ENCODE assay signal across 8 mouse cellular contexts in genomic region chr1:156042481-156042880, GRCm38 (mm10). TPM values are rescaled to one million over a fixed set of nuclear protein-coding genes. Genes with fewer than 3 reads are reported as not detected.
DNase-seq lines count a peak whose midpoint lies in the region; ATAC-seq and TF ChIP-seq lines count a peak whose summit lies in the region.

No protein-coding gene starts in this region.

- no peak for TF ChIP-seq POLR2A in heart, adult 2 months (IDR thresholded peaks at IDR 0.05; ENCODE audit: insufficient read depth, low read depth, low read length)
- no peak for TF ChIP-seq POLR2A in ES-Bruce4 (IDR thresholded peaks at IDR 0.05; ENCODE audit: insufficient read depth, low read length)

- no peaks in the 10 kb centered on the region for H3K9me3 ChIP-seq in heart, embryonic 15.5 days (replicated peaks)
- H3K9me3 ChIP-seq in ES-Bruce4 (replicated peaks; ENCODE audit: control insufficient read depth, insufficient read depth, low read length, poor library complexity, severe bottlenecking), result no peaks in the 10 kb centered on the region
- no peaks in the 10 kb centered on the region for H3K9me3 ChIP-seq in forebrain, embryonic 14.5 days (replicated peaks; ENCODE audit: control insufficient read depth, low read length)
- H3K9me3 ChIP-seq in liver, embryonic 14.5 days (ENCODE audit: control insufficient read depth, low read length), result no peaks in the 10 kb centered on the region

- peaks cover 11% of the 10 kb centered on the region; the same call in 1 of the 2 replicates for H3K36me3 ChIP-seq in heart, embryonic 15.5 days
- H3K36me3 ChIP-seq in heart, adult 2 months (ENCODE audit: control insufficient read depth, insufficient read depth, low read length), result peaks cover 41% of the 10 kb centered on the region
- peaks cover 40% of the 10 kb centered on the region for H3K36me3 ChIP-seq in ES-Bruce4 (ENCODE audit: control insufficient read depth, insufficient read depth, low read length, poor library complexity, severe bottlenecking)
- peaks cover 18% of the 10 kb centered on the region for H3K36me3 ChIP-seq in forebrain, embryonic 14.5 days (ENCODE audit: control insufficient read depth, insufficient read depth, low read length)
- H3K36me3 ChIP-seq in liver, embryonic 14.5 days (replicated peaks; ENCODE audit: control insufficient read depth, insufficient read depth, low read depth), result peaks cover 34% of the 10 kb centered on the region

- peaks cover 6% of the 10 kb centered on the region for H3K79me2 ChIP-seq in heart, adult 2 months (replicated peaks; ENCODE audit: control insufficient read depth, insufficient read depth, low read length)

- H3K27me3 ChIP-seq in heart, embryonic 15.5 days, result no peaks in the 10 kb centered on the region
- no peaks in the 10 kb centered on the region for H3K27me3 ChIP-seq in heart, adult 2 months (ENCODE audit: control insufficient read depth, insufficient read depth, low read length)
- H3K27me3 ChIP-seq in ES-Bruce4 (ENCODE audit: control insufficient read depth, insufficient read depth, low read length, poor library complexity, severe bottlenecking), result no peaks in the 10 kb centered on the region
- no peaks in the 10 kb centered on the region for H3K27me3 ChIP-seq in forebrain, embryonic 14.5 days (replicated peaks; ENCODE audit: control insufficient read depth, insufficient read depth, low read length)
- no peaks in the 10 kb centered on the region for H3K27me3 ChIP-seq in liver, embryonic 14.5 days (ENCODE audit: control insufficient read depth, insufficient read depth, low read length)

- H3K4me3 ChIP-seq in heart, embryonic 15.5 days, result peak overlapping the region; percentile 68
- no peak overlapping the region for H3K4me3 ChIP-seq in heart, adult 2 months
- H3K4me3 ChIP-seq in ES-Bruce4 (ENCODE audit: low read depth, low read length), result no peak overlapping the region
- H3K4me3 ChIP-seq in forebrain, embryonic 14.5 days (ENCODE audit: low read depth, low read length), result no peak overlapping the region
- peak overlapping the region; percentile 54 to 70; a peak in 3 of 4 replicates for H3K4me3 ChIP-seq in liver, embryonic 14.5 days (ENCODE audit: insufficient read depth in 1 of 2, low read depth in 2 of 2, low read length in 2 of 2)

- DNase-seq in heart, adult 2 months, result no peak
- no peak for DNase-seq in forebrain, embryonic 14.5 days (ENCODE audit: low spot score)
- no peak for DNase-seq in liver, embryonic 14.5 days (ENCODE audit: low read depth in 3 of 3, low spot score in 3 of 3)
- no peak for DNase-seq in adrenal gland, adult (ENCODE audit: inconsistent age in 2 of 2, low spot score in 1 of 2)
- no peak for DNase-seq in gastrocnemius, adult 8-10 months (ENCODE audit: low spot score in 2 of 2)

- no peak for TF ChIP-seq EP300 in heart, adult 2 months (IDR thresholded peaks at IDR 0.05; ENCODE audit: insufficient read depth, low read depth, low read length)
- no peak for TF ChIP-seq EP300 in ES-Bruce4 (IDR thresholded peaks at IDR 0.05; ENCODE audit: insufficient read depth, low read depth, low read length)
- TF ChIP-seq EP300 in liver, embryonic 14.5 days (IDR thresholded peaks at IDR 0.05; ENCODE audit: low read depth), result no peak

- no peak for ATAC-seq in heart, embryonic 15.5 days (replicated peaks; ENCODE audit: insufficient number of reproducible peaks, insufficient read depth, low FRiP score, low read depth)
- ATAC-seq in forebrain, embryonic 14.5 days, result no peak
- no peak for ATAC-seq in liver, embryonic 14.5 days (ENCODE audit: insufficient read depth)
- no peak for ATAC-seq in inflammation-experienced regulatory T-cells, adult 6 months

- H3K4me1 ChIP-seq in heart, embryonic 15.5 days (replicated peaks), result peaks cover 35% of the 10 kb centered on the region
- H3K4me1 ChIP-seq in heart, adult 2 months (ENCODE audit: control insufficient read depth, insufficient read depth, low read length), result peaks cover 12% of the 10 kb centered on the region
- no peaks in the 10 kb centered on the region for H3K4me1 ChIP-seq in ES-Bruce4 (ENCODE audit: control insufficient read depth, insufficient read depth, low read length)
- H3K4me1 ChIP-seq in forebrain, embryonic 14.5 days (ENCODE audit: control insufficient read depth, insufficient read depth, low read length), result peaks cover 15% of the 10 kb centered on the region
- peaks cover 16 to 28% of the 10 kb centered on the region in 2 experiments for H3K4me1 ChIP-seq in liver, embryonic 14.5 days (replicated peaks; ENCODE audit: control insufficient read depth in 2 of 2, insufficient read depth in 2 of 2, low read length in 1 of 2)

- peak overlapping the region; percentile 68 for H3K4me2 ChIP-seq in heart, embryonic 15.5 days
- H3K4me2 ChIP-seq in forebrain, embryonic 14.5 days (ENCODE audit: low read length), result peak overlapping the region; percentile 58
- H3K4me2 ChIP-seq in liver, embryonic 14.5 days (ENCODE audit: low read depth), result peak overlapping the region; percentile 83

- TF ChIP-seq CTCF in heart, adult 2 months (IDR thresholded peaks at IDR 0.05), result no peak
- TF ChIP-seq CTCF in ES-Bruce4 (IDR thresholded peaks at IDR 0.05; ENCODE audit: low read depth, low read length), result no peak
- TF ChIP-seq CTCF in liver, embryonic 14.5 days (IDR thresholded peaks at IDR 0.05; ENCODE audit: low read depth), result no peak

- WGBS in heart, embryonic 15.5 days, result 73% methylated on average over 5 of the region's 5 CpGs
- WGBS in heart, adult 2 months, result 67% methylated on average over 5 of the region's 5 CpGs
- WGBS in forebrain, embryonic 14.5 days, result 83% methylated on average over 5 of the region's 5 CpGs
- 46% methylated on average over 5 of the region's 5 CpGs for WGBS in liver, embryonic 14.5 days (ENCODE audit: insufficient replicate concordance)

- no peak overlapping the region for H3K27ac ChIP-seq in heart, embryonic 15.5 days
- H3K27ac ChIP-seq in heart, adult 2 months, result no peak overlapping the region
- H3K27ac ChIP-seq in ES-Bruce4 (ENCODE audit: insufficient read depth, low read length), result no peak overlapping the region
- no peak overlapping the region for H3K27ac ChIP-seq in forebrain, embryonic 14.5 days (ENCODE audit: low read depth, low read length)
- H3K27ac ChIP-seq in liver, embryonic 14.5 days, result peak overlapping the region; percentile 49

- peak overlapping the region; percentile 20 for H3K9ac ChIP-seq in heart, embryonic 15.5 days
- H3K9ac ChIP-seq in heart, adult 2 months (ENCODE audit: low read depth, low read length), result no peak overlapping the region
- peak overlapping the region; percentile 34 for H3K9ac ChIP-seq in ES-Bruce4 (ENCODE audit: low read depth, poor library complexity, severe bottlenecking)
- no peak overlapping the region; the same call in 1 of the 2 replicates for H3K9ac ChIP-seq in forebrain, embryonic 14.5 days (ENCODE audit: low read length)
- peak overlapping the region; percentile 66 for H3K9ac ChIP-seq in liver, embryonic 14.5 days (replicated peaks)

- intact Hi-C loops in heart, adult 2 months (cut with DNase I), result loop anchor here (5.0 kb wide), 1 partner anchor 675 kb away; the partner anchor contains the start of gene Fam20b

RNA-seq across cellular contexts. Expression of gene Tor1aip1, which starts 6.2 kb away (rescaled TPM):
- polyA plus RNA-seq in heart, embryonic 15.5 days (2015; fragmentation: Nextera tagmentation; extraction: Ambion mirVana), result 35.7 and 37.9 TPM in 2 replicates
- total RNA-seq in heart, adult 2 months (2021), result 10 to 100 TPM; 79.9 to 91.2 TPM
- polyA plus RNA-seq in heart, adult 2 months (2012; rRNA removed), result 33.0 and 51.1 TPM in 2 replicates
- polyA plus RNA-seq in ES-Bruce4 (2011; ENCODE audit: insufficient read depth, insufficient read length, low read depth, missing spikeins), result 18.8 and 29.9 TPM in 2 replicates
- 24.3 and 29.7 TPM in 2 replicates for polyA plus RNA-seq in forebrain, embryonic 14.5 days (2014; fragmentation: Nextera tagmentation; extraction: Ambion mirVana)
- polyA plus RNA-seq in liver, embryonic 14.5 days (2012; rRNA removed), result 6.4 and 6.6 TPM in 2 replicates
- 20.9 and 21.6 TPM in 2 replicates for polyA plus RNA-seq in liver, embryonic 14.5 days (2014; fragmentation: Nextera tagmentation; extraction: Ambion mirVana)
- polyA plus RNA-seq in inflammation-experienced regulatory T-cells, adult 6 months (2017; shearing (Covaris generic)), result 100 to 1,000 TPM in 1 of 3 experiments, 10 to 100 TPM in 2; 91.3 to 114 (median 98.0) TPM
- 100 to 1,000 TPM; 120 to 141 (median 125) TPM for total RNA-seq in gastrocnemius, adult 8-10 months (2022)

RNA-seq across cellular contexts. Expression of gene Tor1aip2, which starts 7.3 kb away (rescaled TPM):
- polyA plus RNA-seq in heart, embryonic 15.5 days (2015; fragmentation: Nextera tagmentation; extraction: Ambion mirVana), result 69.2 and 77.6 TPM in 2 replicates
- total RNA-seq in heart, adult 2 months (2021), result 10 to 100 TPM; 40.3 to 42.9 TPM
- 51.0 and 76.1 TPM in 2 replicates for polyA plus RNA-seq in heart, adult 2 months (2012; rRNA removed)
- polyA plus RNA-seq in ES-Bruce4 (2011; ENCODE audit: insufficient read depth, insufficient read length, low read depth, missing spikeins), result 178 and 198 TPM in 2 replicates
- polyA plus RNA-seq in forebrain, embryonic 14.5 days (2014; fragmentation: Nextera tagmentation; extraction: Ambion mirVana), result 87.9 and 92.0 TPM in 2 replicates
- polyA plus RNA-seq in liver, embryonic 14.5 days (2012; rRNA removed), result 30.2 and 34.6 TPM in 2 replicates
- 40.2 and 42.0 TPM in 2 replicates for polyA plus RNA-seq in liver, embryonic 14.5 days (2014; fragmentation: Nextera tagmentation; extraction: Ambion mirVana)
- polyA plus RNA-seq in inflammation-experienced regulatory T-cells, adult 6 months (2017; shearing (Covaris generic)), result 10 to 100 TPM; 35.2 to 50.4 (median 37.2) TPM
- 10 to 100 TPM; 50.3 to 57.4 (median 55.3) TPM for total RNA-seq in gastrocnemius, adult 8-10 months (2022)

Comparison
In these comparisons a context has a peak if more than half of its experiments do, and no peak if none do; other contexts are left out.
1. H3K4me3 ChIP-seq: peak in heart, embryonic 15.5 days (single experiment) and liver, embryonic 14.5 days (2 of 2); none in heart, adult 2 months (single experiment), ES-Bruce4 (single experiment) and forebrain, embryonic 14.5 days (single experiment).
2. H3K9ac ChIP-seq: peak in heart, embryonic 15.5 days (single experiment), ES-Bruce4 (single experiment) and liver, embryonic 14.5 days (single experiment); none in heart, adult 2 months (single experiment) and forebrain, embryonic 14.5 days (single experiment).
3. Peak in every context shown above with its lines, with median percentiles within 50 percentile points of each other: H3K4me2 ChIP-seq.